Mouse (Mus musculus) left cerebral cortex, postnatal 4 days (tissue): ENCODE results near the gene Gm5934. TPM values are rescaled to one million over a fixed set of nuclear protein-coding genes. Genes with fewer than 3 reads are reported as not detected.
"Not testable (repeated sequence)": the region's sequence is repeated elsewhere in the genome, so short reads cannot be mapped to it uniquely, and the experiment has no call there.

Experiments used
- DNase-seq: peaks from one replicate; pipeline ENCODE4 v3.0.0-alpha.2; 2022
- intact Hi-C: fragments of 180-260 bp; cut with DNase I; formaldehyde crosslinking; loops from one replicate; pipeline ENCODE4 v1.15.1; 2025
- total RNA-seq, 2 experiments: library from RNA; stranded (reverse); gene quantifications; 2 replicates each; pipeline ENCODE4 v1.2.3; 2021

The Gm5934 gene
- total RNA-seq: not detected

DNA sequence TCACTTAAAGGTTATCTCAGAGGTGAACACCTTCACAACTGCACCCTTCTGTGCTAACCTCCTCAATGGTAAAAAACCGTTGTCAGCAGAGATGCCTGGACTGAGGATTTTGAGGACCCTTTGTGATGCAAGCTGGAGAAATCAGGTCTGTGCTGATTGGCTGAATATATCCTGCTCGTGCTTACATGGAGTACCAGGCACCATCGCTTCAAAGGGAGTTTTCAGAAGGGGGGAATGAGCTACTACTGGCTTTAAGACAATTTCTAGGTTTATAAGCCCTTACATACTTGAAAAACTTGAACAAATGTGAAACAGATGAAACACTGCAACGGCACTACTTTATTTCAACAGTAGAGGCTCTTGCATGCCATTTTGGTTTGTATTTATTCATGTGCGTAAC is at the start of gene Gm5934:
Gene Gm5934, minus strand, starts transcription at position 101 of the 400 bp plus-strand sequence.
- intact Hi-C loops, DNase-seq: not testable (repeated sequence)

Other genes starting within 250 kb of the Gm5934 start
- gene Gm4297, start 74.1 kb upstream of the Gm5934 start, total RNA-seq: not detected